Mouse (Mus musculus) bone marrow macrophage, adult 2 months (primary cell): ENCODE measurements at regions not wholly inside any gene's neighbourhood (a gene's known extent, or its start where the extent isn't known, plus 50 kb on each side); places are given as distances from the start of the nearest gene placed in this dataset.

Experiments used
- H3K27ac ChIP-seq: 2 replicates; pipeline ENCODE4 v1.5.1; 2012; ENCODE audit warnings: low read depth, low read length; ENCODE audit not compliant: insufficient read depth
- H3K4me1 ChIP-seq: 2 replicates; pipeline ENCODE4 v1.6.1; 2012; ENCODE audit warnings: low read length; ENCODE audit not compliant: control insufficient read depth, insufficient read depth
- H3K4me3 ChIP-seq: 2 replicates; pipeline ENCODE4 v1.5.1; 2012; ENCODE audit warnings: mild to moderate bottlenecking, low read length, moderate library complexity; ENCODE audit not compliant: insufficient read depth
- CTCF ChIP-seq: IDR thresholded peaks from 2 replicates; pipeline ENCODE4 v1.5.1; 2012; ENCODE audit warnings: low read depth, mild to moderate bottlenecking, low read length, moderate library complexity
- POLR2A ChIP-seq: IDR thresholded peaks from 2 replicates; pipeline ENCODE4 v1.6.1; 2012; ENCODE audit warnings: mild to moderate bottlenecking, low read depth, low read length, borderline replicate concordance

- TF ChIP-seq POLR2A (no peak), CTCF (no peak)
- no peak overlapping the region for H3K4me3 ChIP-seq
- no peaks in the 10 kb centered on the region for H3K4me1 ChIP-seq
- no peak overlapping the region for H3K27ac ChIP-seq
Measured at GRCm38 (mm10) chr9:92950092-92950491, 408.1 kb downstream of the Plod2 start.

- no peak for TF ChIP-seq POLR2A
- no peak for TF ChIP-seq CTCF
- Histone ChIP-seq H3K4me3 (no peak overlapping the region), H3K27ac (no peak overlapping the region), H3K4me1 (no peaks in the 10 kb centered on the region)
Measured at GRCm38 (mm10) chr9:92963275-92963674, 421.3 kb downstream of the Plod2 start.

- TF ChIP-seq POLR2A (no peak), CTCF (no peak)
- H3K4me1 ChIP-seq: no peaks in the 10 kb centered on the region
- H3K4me3 ChIP-seq: no peak overlapping the region
- no peak overlapping the region for H3K27ac ChIP-seq
Measured at GRCm38 (mm10) chr9:92991759-92992158, 449.7 kb downstream of the Plod2 start.

- Histone ChIP-seq H3K27ac (no peak overlapping the region), H3K4me3 (no peak overlapping the region), H3K4me1 (no peaks in the 10 kb centered on the region)
- no peak for TF ChIP-seq CTCF
Measured at GRCm38 (mm10) chr9:92996156-92996555, 454.1 kb downstream of the Plod2 start.

- no peak overlapping the region for H3K27ac ChIP-seq
- no peaks in the 10 kb centered on the region for H3K4me1 ChIP-seq
- no peak overlapping the region for H3K4me3 ChIP-seq
Measured at GRCm38 (mm10) chr9:93005182-93005953, 463.3 kb downstream of the Plod2 start.

GRCm38 (mm10) chr9:93008511-93009302, 466.7 kb downstream of the Plod2 start:
- TF ChIP-seq POLR2A (no peak), CTCF (no peak)

More at GRCm38 (mm10) chr9:93005182-93005953, 463.3 kb downstream of the Plod2 start:
- no peak for TF ChIP-seq POLR2A
- no peak for TF ChIP-seq CTCF

GRCm38 (mm10) chr9:93044298-93044912, 502.4 kb downstream of the Plod2 start:
- H3K4me3 ChIP-seq: no peak overlapping the region
- H3K4me1 ChIP-seq: no peaks in the 10 kb centered on the region
- no peak for TF ChIP-seq POLR2A
- no peak for TF ChIP-seq CTCF
- H3K27ac ChIP-seq: no peak overlapping the region

More at GRCm38 (mm10) chr9:93008511-93009302, 466.7 kb downstream of the Plod2 start:
- no peak overlapping the region for H3K27ac ChIP-seq
- no peaks in the 10 kb centered on the region for H3K4me1 ChIP-seq
- no peak overlapping the region for H3K4me3 ChIP-seq

GRCm38 (mm10) chr9:93072140-93072539, 530.1 kb downstream of the Plod2 start:
- TF ChIP-seq CTCF (no peak), POLR2A (no peak)
- H3K4me3 ChIP-seq: no peak overlapping the region
- no peak overlapping the region for H3K27ac ChIP-seq
- no peaks in the 10 kb centered on the region for H3K4me1 ChIP-seq

- H3K4me1 ChIP-seq: no peaks in the 10 kb centered on the region
- no peak overlapping the region for H3K27ac ChIP-seq
Measured at GRCm38 (mm10) chr9:93083114-93083513, 541.1 kb downstream of the Plod2 start.

GRCm38 (mm10) chr9:93098008-93098581, 556.1 kb downstream of the Plod2 start:
- Histone ChIP-seq H3K4me1 (no peaks in the 10 kb centered on the region), H3K27ac (no peak overlapping the region), H3K4me3 (no peak overlapping the region)
- TF ChIP-seq CTCF (no peak), POLR2A (no peak)

More at GRCm38 (mm10) chr9:93083114-93083513, 541.1 kb downstream of the Plod2 start:
- TF ChIP-seq CTCF (no peak), POLR2A (no peak)
- H3K4me3 ChIP-seq: no peak overlapping the region

GRCm38 (mm10) chr9:93130561-93130960, 588.5 kb downstream of the Plod2 start:
- no peak for TF ChIP-seq CTCF
- Histone ChIP-seq H3K27ac (no peak overlapping the region), H3K4me3 (no peak overlapping the region), H3K4me1 (no peaks in the 10 kb centered on the region)
